Mouse (Mus musculus) embryonic facial prominence, embryonic 13.5 days (tissue): ENCODE results near the gene Hdac7. TPM values are rescaled to one million over a fixed set of nuclear protein-coding genes. Genes with fewer than 3 reads are reported as not detected.

Source experiments
- ATAC-seq: fragments of 200-750 bp; cut with Nextera tagmentation; 2 replicates; pipeline ENCODE4 v1.8.0; 2017; ENCODE audit warnings: low read depth; ENCODE audit not compliant: insufficient number of reproducible peaks, insufficient read depth, low FRiP score, low TSS enrichment
- H3K27ac ChIP-seq: fragments of 300-500 bp; sonication (generic); 2 replicates; pipeline ENCODE4 v1.5.1; 2015; ENCODE audit warnings: moderate library complexity, mild to moderate bottlenecking, inconsistent platforms
- H3K27me3 ChIP-seq: fragments of 300-500 bp; sonication (generic); 2 replicates; pipeline ENCODE4 v1.6.1; 2015; ENCODE audit warnings: mild to moderate bottlenecking, inconsistent platforms
- H3K36me3 ChIP-seq: fragments of 300-500 bp; sonication (generic); 2 replicates; pipeline ENCODE4 v1.6.1; 2015; ENCODE audit warnings: mild to moderate bottlenecking, inconsistent platforms
- H3K4me1 ChIP-seq: fragments of 300-500 bp; sonication (generic); 2 replicates; pipeline ENCODE4 v1.6.1; 2015; ENCODE audit warnings: inconsistent platforms
- H3K4me2 ChIP-seq: fragments of 300-500 bp; sonication (generic); 2 replicates; pipeline ENCODE4 v1.6.1; 2015; ENCODE audit warnings: moderate library complexity, mild to moderate bottlenecking, inconsistent platforms
- H3K4me3 ChIP-seq: fragments of 300-500 bp; sonication (generic); 2 replicates; pipeline ENCODE4 v1.5.1; 2015; ENCODE audit warnings: mild to moderate bottlenecking, inconsistent platforms
- H3K9ac ChIP-seq: fragments of 300-500 bp; sonication (generic); 2 replicates; pipeline ENCODE4 v1.6.1; 2015; ENCODE audit warnings: mild to moderate bottlenecking, inconsistent platforms
- H3K9me3 ChIP-seq: fragments of 300-500 bp; sonication (generic); 2 replicates; pipeline ENCODE4 v1.6.1; 2016; ENCODE audit warnings: inconsistent platforms
- WGBS: fragments of 180-500 bp; shearing (Covaris S2); methylation state at CpG from one replicate; pipeline ENCODE4 v1.1.7; 2015; ENCODE audit warnings: mixed read lengths; 5-methylcytosine and 5-hydroxymethylcytosine counted together
- polyA plus RNA-seq: library from polyadenylated mRNA; unstranded; fragments of >200 nt; fragmentation: Nextera tagmentation; extraction: Ambion mirVana; gene quantifications from 2 replicates; pipeline ENCODE4 v1.2.1, GENCODE M21; 2015

Gene Hdac7
- 32.4 and 37.1 TPM in 2 replicates for polyA plus RNA-seq

GRCm38 (mm10) chr15:97844037-97845034 is at the start of gene Hdac7:
TSS of gene Hdac7 (minus strand) at chr15:97844502.
- H3K27ac ChIP-seq: no peak within 1 kb of the TSS
- no peak within 1 kb of the TSS for H3K4me3 ChIP-seq
- H3K9ac ChIP-seq: no peak within 1 kb of the TSS
- H3K4me2 ChIP-seq: no peak within 1 kb of the TSS
- WGBS: 73% methylated on average over 19 of the region's 19 CpGs
- no peaks in the 10 kb centered on the region for H3K27me3 ChIP-seq
- H3K4me1 ChIP-seq: peaks cover 16% of the 10 kb centered on the region
- no peaks in the 10 kb centered on the region for H3K36me3 ChIP-seq
- ATAC-seq: no peak
- no peaks in the 10 kb centered on the region for H3K9me3 ChIP-seq

DNA sequence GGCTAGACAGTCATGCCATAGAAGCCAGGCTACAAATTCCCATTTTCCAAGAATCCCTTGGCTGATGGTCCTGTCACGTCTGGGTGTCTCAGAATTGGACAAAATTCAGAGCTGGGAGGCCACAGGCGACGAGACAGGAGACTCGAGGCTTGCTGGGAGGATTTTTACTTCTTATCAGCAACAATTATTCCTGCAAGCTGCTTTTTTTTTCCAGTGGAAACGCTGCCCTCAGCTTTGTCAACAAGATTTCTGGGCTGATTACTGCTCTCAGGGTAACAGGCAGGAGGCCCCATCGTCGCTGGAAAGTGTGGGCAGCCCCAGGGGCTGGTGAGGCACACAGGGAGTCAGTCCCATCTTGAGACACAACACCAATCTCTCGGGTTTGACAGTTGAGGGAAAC is 48.2 kb upstream of the Hdac7 start:
- no peak for ATAC-seq
- WGBS: 57% methylated on average over 8 of the region's 8 CpGs
- Histone ChIP-seq H3K36me3 (no peaks in the 10 kb centered on the region), H3K4me1 (no peaks in the 10 kb centered on the region), H3K27ac (no peak overlapping the region), H3K9ac (no peak overlapping the region; the same call in 1 of the 2 replicates), H3K27me3 (no peaks in the 10 kb centered on the region; the same call in 1 of the 2 replicates), H3K4me3 (no peak overlapping the region), H3K9me3 (no peaks in the 10 kb centered on the region), H3K4me2 (no peak overlapping the region)

- H3K4me1 ChIP-seq: no peaks in the 10 kb centered on the region
- ATAC-seq: no peak
- WGBS: 91% methylated on average over 10 of the region's 10 CpGs
- H3K36me3 ChIP-seq: no peaks in the 10 kb centered on the region
- no peaks in the 10 kb centered on the region; the same call in 1 of the 2 replicates for H3K27me3 ChIP-seq
- H3K4me3 ChIP-seq: no peak overlapping the region
- H3K9me3 ChIP-seq: no peaks in the 10 kb centered on the region
- H3K4me2 ChIP-seq: no peak overlapping the region
- no peak overlapping the region for H3K27ac ChIP-seq
- no peak overlapping the region for H3K9ac ChIP-seq
Observed at GRCm38 (mm10) chr15:97890450-97890849, 46.1 kb upstream of the Hdac7 start.

- H3K27me3 ChIP-seq: no peaks in the 10 kb centered on the region; the same call in 1 of the 2 replicates
- no peak overlapping the region for H3K27ac ChIP-seq
- H3K4me2 ChIP-seq: no peak overlapping the region
- 69% methylated on average over 11 of the region's 11 CpGs for WGBS
- no peaks in the 10 kb centered on the region for H3K36me3 ChIP-seq
- H3K4me1 ChIP-seq: no peaks in the 10 kb centered on the region
- H3K9ac ChIP-seq: no peak overlapping the region
- no peak for ATAC-seq
- H3K9me3 ChIP-seq: no peaks in the 10 kb centered on the region
- H3K4me3 ChIP-seq: no peak overlapping the region
Observed at GRCm38 (mm10) chr15:97890017-97890416, 45.7 kb upstream of the Hdac7 start.

DNA sequence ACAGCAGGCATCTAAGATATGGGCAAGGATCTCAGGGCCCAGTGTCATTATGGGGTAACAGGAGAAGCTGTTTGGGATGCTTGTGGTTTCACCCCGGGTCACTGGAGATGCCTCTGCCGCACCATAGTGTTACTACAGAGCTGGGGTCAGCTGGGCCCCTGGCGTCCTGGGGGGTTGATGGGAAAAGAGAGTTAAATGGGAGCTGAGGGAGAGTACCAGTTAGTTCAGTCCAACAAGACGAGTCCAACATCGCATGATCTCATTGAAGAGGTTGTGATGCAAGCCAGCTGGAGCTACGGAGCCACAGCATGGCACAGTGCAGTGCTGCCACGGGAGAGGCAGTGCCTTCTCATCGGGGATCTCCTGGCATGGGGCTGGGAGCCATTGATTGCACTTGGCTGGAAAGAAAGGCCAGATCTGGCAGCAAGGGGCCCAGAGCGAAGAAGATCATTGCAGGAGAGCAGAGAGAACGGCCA is 43.3 kb upstream of the Hdac7 start:
- 72% methylated on average over 10 of the region's 10 CpGs for WGBS

GRCm38 (mm10) chr15:97881423-97881822 is 37.1 kb upstream of the Hdac7 start:
- WGBS: 92% methylated on average over 8 of the region's 8 CpGs
- no peak for ATAC-seq
- no peak overlapping the region for H3K4me2 ChIP-seq
- H3K36me3 ChIP-seq: no peaks in the 10 kb centered on the region
- no peaks in the 10 kb centered on the region for H3K9me3 ChIP-seq
- H3K9ac ChIP-seq: no peak overlapping the region
- no peak overlapping the region for H3K27ac ChIP-seq
- no peaks in the 10 kb centered on the region for H3K27me3 ChIP-seq
- no peak overlapping the region for H3K4me3 ChIP-seq
- peaks cover 11% of the 10 kb centered on the region for H3K4me1 ChIP-seq

More for the DNA sequence above, 43.3 kb upstream of the Hdac7 start:
- Histone ChIP-seq H3K4me1 (no peaks in the 10 kb centered on the region), H3K4me3 (no peak overlapping the region), H3K4me2 (no peak overlapping the region), H3K9ac (no peak overlapping the region), H3K9me3 (no peaks in the 10 kb centered on the region), H3K27ac (no peak overlapping the region), H3K27me3 (no peaks in the 10 kb centered on the region; the same call in 1 of the 2 replicates), H3K36me3 (no peaks in the 10 kb centered on the region)
- no peak for ATAC-seq

- H3K36me3 ChIP-seq: no peaks in the 10 kb centered on the region
Observed at GRCm38 (mm10) chr15:97880441-97880840, 36.1 kb upstream of the Hdac7 start.

DNA sequence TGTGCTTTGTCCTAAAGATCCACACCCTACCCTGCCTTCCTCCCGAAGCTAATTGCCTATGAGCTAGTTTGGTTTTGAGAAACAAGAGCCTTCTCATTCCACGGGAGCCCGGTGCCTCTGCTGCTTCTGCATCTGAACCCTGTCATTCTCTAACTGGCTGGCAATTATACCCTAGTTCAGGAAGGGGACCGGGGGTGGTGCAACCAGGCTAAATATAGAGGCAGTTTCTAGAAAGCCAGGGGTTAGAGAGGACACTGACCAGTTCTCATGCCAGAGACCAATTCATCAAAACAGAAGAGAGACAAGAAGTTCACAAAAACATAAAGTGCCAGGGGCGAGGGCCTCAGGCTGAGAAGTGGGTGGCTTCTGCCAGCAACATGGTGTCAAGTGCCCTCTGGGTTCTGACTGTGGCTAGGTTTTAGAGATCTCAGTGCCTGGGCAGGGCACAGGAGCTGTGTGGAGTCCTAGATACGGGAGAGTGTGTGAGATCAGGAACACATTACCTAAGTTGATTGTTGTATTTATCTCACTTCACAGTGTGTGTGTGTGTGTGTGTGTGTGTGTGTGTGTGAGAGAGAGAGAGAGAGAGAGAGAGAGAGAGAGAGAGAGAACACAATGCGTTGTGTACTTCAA is 34.5 kb upstream of the Hdac7 start:
- WGBS: 45% methylated on average over 7 of the region's 7 CpGs
- H3K27ac ChIP-seq: no peak overlapping the region
- H3K27me3 ChIP-seq: no peaks in the 10 kb centered on the region
- H3K4me1 ChIP-seq: peaks cover 11% of the 10 kb centered on the region
- H3K4me3 ChIP-seq: no peak overlapping the region
- no peaks in the 10 kb centered on the region for H3K9me3 ChIP-seq
- no peak for ATAC-seq
- H3K9ac ChIP-seq: no peak overlapping the region
- no peak overlapping the region for H3K4me2 ChIP-seq
- H3K36me3 ChIP-seq: no peaks in the 10 kb centered on the region

More at GRCm38 (mm10) chr15:97880441-97880840, 36.1 kb upstream of the Hdac7 start:
- Histone ChIP-seq H3K27me3 (no peaks in the 10 kb centered on the region), H3K4me2 (no peak overlapping the region), H3K27ac (no peak overlapping the region), H3K9ac (no peak overlapping the region), H3K9me3 (no peaks in the 10 kb centered on the region), H3K4me1 (peaks cover 11% of the 10 kb centered on the region), H3K4me3 (no peak overlapping the region)
- 77% methylated on average over 9 of the region's 9 CpGs for WGBS
- ATAC-seq: no peak

DNA sequence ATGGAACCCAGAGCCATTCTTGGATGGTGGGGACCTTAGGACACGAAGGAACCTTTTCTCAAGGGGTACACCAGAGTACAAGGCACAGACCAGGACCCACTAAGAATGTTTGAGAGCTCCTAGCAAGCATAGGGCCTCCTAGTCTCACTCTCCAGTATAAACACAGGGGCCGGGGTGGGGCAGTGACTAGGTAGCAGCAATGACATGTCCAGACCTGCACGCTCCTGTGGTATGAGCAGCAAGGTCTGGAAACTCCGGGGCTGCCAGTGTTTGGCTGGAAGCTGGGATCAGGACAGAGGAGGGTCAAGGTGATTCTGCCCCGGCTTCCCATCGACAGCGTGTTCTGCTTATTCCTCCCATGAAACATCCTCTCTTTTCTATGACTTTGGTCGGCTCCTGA is 31.5 kb upstream of the Hdac7 start:
- H3K4me3 ChIP-seq: no peak overlapping the region
- H3K36me3 ChIP-seq: no peaks in the 10 kb centered on the region
- no peaks in the 10 kb centered on the region for H3K9me3 ChIP-seq
- peaks cover 11% of the 10 kb centered on the region for H3K4me1 ChIP-seq
- ATAC-seq: no peak
- no peak overlapping the region for H3K9ac ChIP-seq
- H3K4me2 ChIP-seq: no peak overlapping the region
- H3K27me3 ChIP-seq: no peaks in the 10 kb centered on the region
- WGBS: 82% methylated on average over 8 of the region's 8 CpGs
- H3K27ac ChIP-seq: no peak overlapping the region

DNA sequence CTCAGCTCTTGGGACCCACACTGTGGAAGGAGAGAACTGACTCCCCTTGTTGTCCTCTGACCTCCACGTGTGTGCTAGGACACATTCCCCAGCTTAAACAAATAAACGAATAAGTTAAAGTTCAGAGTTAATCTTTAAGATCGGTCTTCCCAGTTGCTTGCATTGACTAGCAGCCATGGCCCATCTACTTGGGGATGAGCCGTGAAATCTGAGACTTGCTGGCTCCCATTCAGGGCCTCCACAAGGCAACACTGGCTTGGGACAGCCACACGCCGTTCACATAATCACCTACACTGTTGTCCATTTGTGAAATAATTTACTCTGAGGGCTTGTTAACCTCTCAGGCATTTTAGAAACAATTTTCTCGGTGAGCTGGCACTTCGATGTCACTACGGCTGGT is 29.4 kb upstream of the Hdac7 start:
- no peak overlapping the region for H3K9ac ChIP-seq
- no peak overlapping the region for H3K4me2 ChIP-seq
- no peaks in the 10 kb centered on the region for H3K9me3 ChIP-seq
- ATAC-seq: no peak
- H3K27ac ChIP-seq: no peak overlapping the region
- WGBS: 65% methylated on average over 9 of the region's 9 CpGs
- no peaks in the 10 kb centered on the region for H3K27me3 ChIP-seq
- H3K4me1 ChIP-seq: peaks cover 11% of the 10 kb centered on the region
- no peaks in the 10 kb centered on the region for H3K36me3 ChIP-seq
- no peak overlapping the region for H3K4me3 ChIP-seq

- no peak overlapping the region for H3K4me2 ChIP-seq
- WGBS: 91% methylated on average over 8 of the region's 8 CpGs
- no peaks in the 10 kb centered on the region for H3K4me1 ChIP-seq
- no peak overlapping the region for H3K4me3 ChIP-seq
- 0 out of 2 replicates have a peak, but pooled peaks cover 3% of the 10 kb centered on the region for H3K36me3 ChIP-seq
- no peak overlapping the region for H3K27ac ChIP-seq
- H3K27me3 ChIP-seq: no peaks in the 10 kb centered on the region
- no peak for ATAC-seq
- no peak overlapping the region for H3K9ac ChIP-seq
- 0 out of 2 replicates have a peak, but pooled peaks cover 2% of the 10 kb centered on the region for H3K9me3 ChIP-seq
Observed at GRCm38 (mm10) chr15:97872161-97872560, 27.9 kb upstream of the Hdac7 start.
